Mouse (Mus musculus) neural tube, embryonic 13.5 days (tissue): ENCODE measurements around the gene Slc25a15. TPM values are rescaled to one million over a fixed set of nuclear protein-coding genes. Genes with fewer than 3 reads are reported as not detected.

Source experiments
- polyA plus RNA-seq: library from polyadenylated mRNA; unstranded; fragments of >200 nt; fragmentation: Nextera tagmentation; extraction: Ambion mirVana; gene quantifications from 2 replicates; pipeline ENCODE4 v1.2.1, GENCODE M21; 2015

Slc25a15 gene
- polyA plus RNA-seq, 1 experiment from 2014 or later: 8.3 TPM

Other genes starting within 250 kb of the Slc25a15 start
- gene Nek3, start 232.2 kb downstream of the Slc25a15 start, polyA plus RNA-seq: 8.3 and 9.1 TPM in 2 replicates
- gene Ckap2, start 212.8 kb downstream of the Slc25a15 start, polyA plus RNA-seq: 15.5 and 20.4 TPM in 2 replicates
- 43.8 and 44.5 TPM in 2 replicates for gene Vps36, start 205.8 kb downstream of the Slc25a15 start, polyA plus RNA-seq
- 8.3 and 8.8 TPM in 2 replicates for gene Thsd1, start 171.3 kb downstream of the Slc25a15 start, polyA plus RNA-seq
- not detected in 2 replicates for gene Tpte, start 115.2 kb downstream of the Slc25a15 start, polyA plus RNA-seq
- 36.9 and 37.4 TPM in 2 replicates for gene Mrps31, start 12.8 kb upstream of the Slc25a15 start, polyA plus RNA-seq